Mouse (Mus musculus): ENCODE measurements around the gene Gm10024. TPM values are rescaled to one million over a fixed set of nuclear protein-coding genes. Genes with fewer than 3 reads are reported as not detected.
"Not testable (repeated sequence)": the region's sequence is repeated elsewhere in the genome, so short reads cannot be mapped to it uniquely, and the experiment has no call there.

The Gm10024 gene
- polyA plus RNA-seq, 1 experiment from 2014 or later = not detected

DNA sequence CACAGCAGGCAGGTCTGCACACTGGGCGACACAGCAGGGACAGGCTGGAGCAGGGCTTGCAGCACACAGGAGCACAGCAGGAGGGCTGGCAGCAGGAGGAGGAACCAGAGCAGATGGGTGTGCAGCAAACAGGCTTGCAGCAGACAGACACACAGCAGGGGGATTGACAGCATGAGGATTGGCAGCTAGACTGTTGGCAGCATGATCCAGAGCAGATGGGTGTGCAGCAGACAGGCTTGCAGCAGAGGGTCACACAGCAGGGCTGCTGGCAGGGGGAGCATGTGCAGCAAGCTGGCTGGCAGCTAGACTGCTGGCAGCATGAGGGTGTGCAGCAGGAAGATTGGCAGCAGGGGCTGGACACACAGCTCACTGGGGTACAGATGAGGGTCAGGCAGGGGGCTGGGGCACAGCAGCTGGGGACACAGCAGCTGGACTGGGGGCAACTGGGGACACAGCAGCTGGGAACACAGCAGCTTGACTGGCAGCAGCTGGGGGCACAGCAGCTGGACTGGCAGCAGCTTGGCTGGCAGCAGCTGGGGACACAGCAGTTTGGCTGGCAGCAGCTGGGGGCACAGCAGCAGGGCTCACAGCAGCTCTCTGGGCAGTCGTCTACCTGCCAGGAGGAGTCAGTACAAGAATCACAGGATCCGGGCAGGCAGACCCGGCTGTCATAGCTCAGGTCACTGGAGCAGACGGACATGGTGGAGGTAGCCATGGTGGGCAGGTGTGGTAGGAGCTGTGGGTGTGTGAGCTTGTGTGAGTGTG, 30.8 kb downstream of the Gm10024 start, which contains the start of gene Gm18596:
TSS of gene Gm18596 (minus strand) at position 715 of the 765 bp plus-strand sequence.
- H3K27me3 ChIP-seq (ENCODE audit: control insufficient read depth, insufficient read depth, low read length); ATAC-seq (ENCODE audit: insufficient number of reproducible peaks, low FRiP score, low TSS enrichment, low read depth); H3K36me3 ChIP-seq (ENCODE audit: control insufficient read depth, insufficient read depth, low read length); H3K9me3 ChIP-seq (ENCODE audit: control insufficient read depth, low read length); H3K4me3 ChIP-seq (ENCODE audit: low read depth, low read length); H3K4me2 ChIP-seq (ENCODE audit: low read depth, severe bottlenecking); H3K9ac ChIP-seq (ENCODE audit: low read length): not testable (repeated sequence)
- Histone ChIP-seq H3K27ac (replicated peaks; ENCODE audit: low read depth, low read length) (peak within 1 kb of the TSS; percentile 26; the same call in 1 of the 2 replicates), H3K4me1 (ENCODE audit: control insufficient read depth, insufficient read depth, low read length) (peaks cover 15% of the 10 kb centered on the region)
- DNase-seq (ENCODE audit: low spot score) = peak; percentile 30
- 43% methylated on average over 4 of the region's 5 CpGs for WGBS

DNA sequence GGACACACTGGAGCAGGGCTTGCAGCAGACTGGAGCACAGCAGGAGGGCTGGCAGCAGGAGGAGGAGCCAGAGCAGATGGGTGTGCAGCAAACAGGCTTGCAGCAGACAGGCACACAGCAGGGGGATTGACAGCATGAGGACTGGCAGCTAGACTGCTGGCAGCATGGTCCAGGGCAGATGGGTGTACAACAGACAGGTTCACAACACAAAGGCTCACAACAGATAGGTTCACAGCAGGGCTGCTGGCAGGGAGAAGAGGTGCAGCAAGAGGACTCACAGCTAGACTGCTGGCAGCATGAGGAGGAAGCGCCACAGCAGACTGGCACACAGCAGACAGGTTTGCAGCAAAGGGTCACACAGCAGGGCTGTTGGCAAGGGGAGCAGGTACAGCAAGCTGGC, 39.4 kb downstream of the Gm10024 start:
- H3K9me3 ChIP-seq (ENCODE audit: control insufficient read depth, low read length); H3K4me2 ChIP-seq (ENCODE audit: low read depth, severe bottlenecking); H3K27ac ChIP-seq (replicated peaks; ENCODE audit: low read depth, low read length); ATAC-seq (ENCODE audit: insufficient number of reproducible peaks, low FRiP score, low TSS enrichment, low read depth); DNase-seq (ENCODE audit: low spot score); H3K9ac ChIP-seq (ENCODE audit: low read length); H3K4me1 ChIP-seq (ENCODE audit: control insufficient read depth, insufficient read depth, low read length); H3K36me3 ChIP-seq (ENCODE audit: control insufficient read depth, insufficient read depth, low read length); H3K27me3 ChIP-seq (ENCODE audit: control insufficient read depth, insufficient read depth, low read length); H3K4me3 ChIP-seq (ENCODE audit: low read depth, low read length): not testable (repeated sequence)
- 67% methylated on average over 1 of the region's 1 CpGs for WGBS

DNA sequence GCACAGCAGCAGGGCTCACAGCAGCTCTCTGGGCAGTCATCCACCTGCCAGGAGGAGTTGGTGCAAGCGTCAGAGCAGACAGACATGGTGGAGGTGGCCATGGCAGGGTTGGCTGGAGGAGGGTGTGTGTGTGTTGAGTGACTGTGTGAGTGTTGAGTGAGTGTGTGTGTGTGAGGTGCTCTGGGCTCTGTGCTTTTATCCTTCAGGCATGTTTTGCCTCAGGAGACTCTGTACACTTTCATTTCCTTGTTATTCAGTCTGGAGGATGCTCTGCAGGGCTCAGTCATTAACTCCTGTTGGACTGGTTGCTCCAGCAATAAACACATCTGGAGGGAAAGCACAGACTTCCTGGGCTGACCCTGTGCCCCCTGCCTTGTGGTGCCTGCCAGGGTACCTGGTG, 40.0 kb downstream of the Gm10024 start, which contains the start of gene Gm9736:
TSS of gene Gm9736 (minus strand) at position 101 of the 400 bp plus-strand sequence.
- not testable (repeated sequence) for H3K27ac ChIP-seq (replicated peaks; ENCODE audit: low read depth, low read length); H3K4me2 ChIP-seq (ENCODE audit: low read depth, severe bottlenecking); H3K9ac ChIP-seq (ENCODE audit: low read length); ATAC-seq (ENCODE audit: insufficient number of reproducible peaks, low FRiP score, low TSS enrichment, low read depth); H3K9me3 ChIP-seq (ENCODE audit: control insufficient read depth, low read length); DNase-seq (ENCODE audit: low spot score); H3K36me3 ChIP-seq (ENCODE audit: control insufficient read depth, insufficient read depth, low read length); H3K4me1 ChIP-seq (ENCODE audit: control insufficient read depth, insufficient read depth, low read length); H3K27me3 ChIP-seq (ENCODE audit: control insufficient read depth, insufficient read depth, low read length); H3K4me3 ChIP-seq (ENCODE audit: low read depth, low read length)
- 70% methylated on average over 1 of the region's 1 CpGs for WGBS

DNA sequence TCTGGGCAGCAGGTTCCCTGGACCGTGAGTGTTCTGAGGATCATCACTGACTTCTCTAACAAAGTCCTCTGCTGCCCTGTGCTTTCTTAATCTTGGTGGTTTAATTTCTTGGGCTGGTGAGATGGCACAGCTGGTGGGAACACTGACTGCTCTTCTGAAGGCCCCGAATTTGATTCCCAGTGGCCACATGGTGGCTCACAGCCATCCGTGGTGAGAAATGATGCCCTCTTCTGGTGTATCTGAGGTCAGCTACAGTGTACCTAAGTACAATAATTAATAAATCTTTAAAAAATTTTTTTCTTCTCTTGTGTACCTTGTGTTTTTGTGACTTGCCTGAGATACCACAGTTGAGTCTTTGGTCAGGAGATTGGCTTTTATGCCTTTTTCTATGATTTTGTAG, 41.1 kb downstream of the Gm10024 start:
- not testable (repeated sequence) for DNase-seq (ENCODE audit: low spot score); H3K9me3 ChIP-seq (ENCODE audit: control insufficient read depth, low read length); H3K4me2 ChIP-seq (ENCODE audit: low read depth, severe bottlenecking); H3K36me3 ChIP-seq (ENCODE audit: control insufficient read depth, insufficient read depth, low read length); H3K4me1 ChIP-seq (ENCODE audit: control insufficient read depth, insufficient read depth, low read length); H3K4me3 ChIP-seq (ENCODE audit: low read depth, low read length); ATAC-seq (ENCODE audit: insufficient number of reproducible peaks, low FRiP score, low TSS enrichment, low read depth); H3K9ac ChIP-seq (ENCODE audit: low read length); H3K27ac ChIP-seq (replicated peaks; ENCODE audit: low read depth, low read length); H3K27me3 ChIP-seq (ENCODE audit: control insufficient read depth, insufficient read depth, low read length)
- 68% methylated on average over 3 of the region's 3 CpGs for WGBS

DNA sequence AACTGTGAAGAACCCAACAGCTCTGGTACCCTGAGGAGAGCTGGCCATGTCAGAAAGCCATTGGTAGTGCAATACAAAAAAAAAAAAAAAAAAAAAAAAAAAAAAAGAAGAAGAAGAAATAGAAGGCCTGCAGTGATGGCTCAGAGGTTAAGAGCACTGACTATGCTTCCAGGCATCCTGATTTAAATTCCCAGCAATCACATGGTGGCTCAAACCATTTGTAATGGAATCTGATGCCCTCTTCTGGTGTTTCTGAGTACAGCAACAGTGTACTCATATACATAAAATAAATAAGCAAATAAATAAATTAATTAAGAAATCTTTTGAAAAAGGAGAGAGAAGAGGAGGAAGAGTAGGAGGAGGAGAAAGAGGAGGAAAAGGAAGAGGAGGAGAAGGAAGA, 42.2 kb downstream of the Gm10024 start:
- no peaks in the 10 kb centered on the region for H3K27me3 ChIP-seq (ENCODE audit: control insufficient read depth, insufficient read depth, low read length)
- no peak overlapping the region for H3K27ac ChIP-seq (replicated peaks; ENCODE audit: low read depth, low read length)
- H3K36me3 ChIP-seq (ENCODE audit: control insufficient read depth, insufficient read depth, low read length) = no peaks in the 10 kb centered on the region
- ATAC-seq (ENCODE audit: insufficient number of reproducible peaks, low FRiP score, low TSS enrichment, low read depth) = no peak
- H3K4me1 ChIP-seq (ENCODE audit: control insufficient read depth, insufficient read depth, low read length) = no peaks in the 10 kb centered on the region
- DNase-seq (ENCODE audit: low spot score) = no peak
- no peak overlapping the region for H3K4me3 ChIP-seq (ENCODE audit: low read depth, low read length)
- no peak overlapping the region for H3K4me2 ChIP-seq (ENCODE audit: low read depth, severe bottlenecking)
- no peaks in the 10 kb centered on the region for H3K9me3 ChIP-seq (ENCODE audit: control insufficient read depth, low read length)
- H3K9ac ChIP-seq (ENCODE audit: low read length) = no peak overlapping the region

DNA sequence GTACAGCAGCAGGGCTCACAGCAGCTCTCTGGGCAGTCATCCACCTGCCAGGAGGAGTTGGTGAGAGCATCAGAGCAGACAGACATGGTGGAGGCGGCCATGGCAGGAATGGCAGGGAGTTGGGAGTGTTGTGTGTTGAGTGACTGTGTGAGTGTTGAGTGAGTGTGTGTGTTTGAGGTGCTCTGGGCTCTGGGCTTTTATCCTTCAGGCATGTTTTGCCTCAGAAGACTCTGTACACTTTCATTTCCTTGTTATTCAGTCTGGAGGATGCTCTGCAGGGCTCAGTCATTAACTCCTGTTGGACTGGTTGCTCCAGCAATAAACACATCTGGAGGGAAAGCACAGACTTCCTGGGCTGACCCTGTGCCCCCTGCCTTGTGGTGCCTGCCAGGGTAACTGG, 48.3 kb downstream of the Gm10024 start, which contains the start of gene Gm3233:
TSS of gene Gm3233 (minus strand) at position 101 of the 400 bp plus-strand sequence.
- H3K4me1 ChIP-seq (ENCODE audit: control insufficient read depth, insufficient read depth, low read length); ATAC-seq (ENCODE audit: insufficient number of reproducible peaks, low FRiP score, low TSS enrichment, low read depth); H3K9ac ChIP-seq (ENCODE audit: low read length); H3K27me3 ChIP-seq (ENCODE audit: control insufficient read depth, insufficient read depth, low read length); H3K9me3 ChIP-seq (ENCODE audit: control insufficient read depth, low read length); H3K4me3 ChIP-seq (ENCODE audit: low read depth, low read length); H3K27ac ChIP-seq (replicated peaks; ENCODE audit: low read depth, low read length); DNase-seq (ENCODE audit: low spot score); H3K36me3 ChIP-seq (ENCODE audit: control insufficient read depth, insufficient read depth, low read length); H3K4me2 ChIP-seq (ENCODE audit: low read depth, severe bottlenecking): not testable (repeated sequence)
- no CpG with 5 or more reads among the region's 1 CpGs for WGBS

Other genes with a start within 250 kb of the Gm10024 start
- gene Fam207a, start 195.7 kb upstream of the Gm10024 start, polyA plus RNA-seq (2014; fragmentation: Nextera tagmentation; extraction: Ambion mirVana) = 43.4 and 43.8 TPM in 2 replicates
- gene Itgb2, start 181.2 kb upstream of the Gm10024 start, polyA plus RNA-seq (2014; fragmentation: Nextera tagmentation; extraction: Ambion mirVana) = 0.64 and 0.68 TPM in 2 replicates
- 75.5 and 84.6 TPM in 2 replicates for gene Pttg1ip, start 129.7 kb upstream of the Gm10024 start, polyA plus RNA-seq (2014; fragmentation: Nextera tagmentation; extraction: Ambion mirVana)
- gene Sumo3, start 105.4 kb upstream of the Gm10024 start, polyA plus RNA-seq (2014; fragmentation: Nextera tagmentation; extraction: Ambion mirVana) = 340 and 351 TPM in 2 replicates
- 2.3 TPM in 1 of 2 replicates, not detected in the other for gene Gm49325, start 105.3 kb upstream of the Gm10024 start, polyA plus RNA-seq (2014; fragmentation: Nextera tagmentation; extraction: Ambion mirVana)
- 52.3 and 52.6 TPM in 2 replicates for gene Ube2g2, start 89.2 kb upstream of the Gm10024 start, polyA plus RNA-seq (2014; fragmentation: Nextera tagmentation; extraction: Ambion mirVana)
- gene Tspear, start 24.9 kb upstream of the Gm10024 start, polyA plus RNA-seq (2014; fragmentation: Nextera tagmentation; extraction: Ambion mirVana) = 0.45 and 0.84 TPM in 2 replicates
- not detected in 2 replicates for gene Gm19402, start 20.7 kb upstream of the Gm10024 start, polyA plus RNA-seq (2014; fragmentation: Nextera tagmentation; extraction: Ambion mirVana)
- gene Gm9508, start 14.2 kb upstream of the Gm10024 start, polyA plus RNA-seq (2014; fragmentation: Nextera tagmentation; extraction: Ambion mirVana) = not detected in 2 replicates
- not detected in 2 replicates for gene Gm10272, start 4.8 kb upstream of the Gm10024 start, polyA plus RNA-seq (2014; fragmentation: Nextera tagmentation; extraction: Ambion mirVana)
- not detected in 2 replicates for gene Gm10142, start 4.3 kb downstream of the Gm10024 start, polyA plus RNA-seq (2014; fragmentation: Nextera tagmentation; extraction: Ambion mirVana)
- not detected in 2 replicates for gene Krtap12-1, start 9.1 kb downstream of the Gm10024 start, polyA plus RNA-seq (2014; fragmentation: Nextera tagmentation; extraction: Ambion mirVana)
- gene Gm10100, start 15.0 kb downstream of the Gm10024 start, polyA plus RNA-seq (2014; fragmentation: Nextera tagmentation; extraction: Ambion mirVana) = not detected in 2 replicates
- gene Gm18596, start 31.2 kb downstream of the Gm10024 start, polyA plus RNA-seq (2014; fragmentation: Nextera tagmentation; extraction: Ambion mirVana) = not detected in 2 replicates
- not detected in 2 replicates for gene Gm9736, start 39.9 kb downstream of the Gm10024 start, polyA plus RNA-seq (2014; fragmentation: Nextera tagmentation; extraction: Ambion mirVana)
- gene Gm3233, start 48.2 kb downstream of the Gm10024 start, polyA plus RNA-seq (2014; fragmentation: Nextera tagmentation; extraction: Ambion mirVana) = not detected in 2 replicates
- gene Gm3238, start 59.9 kb downstream of the Gm10024 start, polyA plus RNA-seq (2014; fragmentation: Nextera tagmentation; extraction: Ambion mirVana) = not detected in 2 replicates
- not detected in 2 replicates for gene Gm7138, start 65.5 kb downstream of the Gm10024 start, polyA plus RNA-seq (2014; fragmentation: Nextera tagmentation; extraction: Ambion mirVana)
- gene Gm3250, start 71.1 kb downstream of the Gm10024 start, polyA plus RNA-seq (2014; fragmentation: Nextera tagmentation; extraction: Ambion mirVana) = not detected in 2 replicates
- not detected in 2 replicates for gene Gm7137, start 76.7 kb downstream of the Gm10024 start, polyA plus RNA-seq (2014; fragmentation: Nextera tagmentation; extraction: Ambion mirVana)
- gene Gm9639, start 83.6 kb downstream of the Gm10024 start, polyA plus RNA-seq (2014; fragmentation: Nextera tagmentation; extraction: Ambion mirVana) = not detected in 2 replicates
- gene Gm19668, start 87.7 kb downstream of the Gm10024 start, polyA plus RNA-seq (2014; fragmentation: Nextera tagmentation; extraction: Ambion mirVana) = not detected in 2 replicates
- gene Gm9507, start 100.4 kb downstream of the Gm10024 start, polyA plus RNA-seq (2014; fragmentation: Nextera tagmentation; extraction: Ambion mirVana) = not detected in 2 replicates
- gene Gm2696, start 103.2 kb downstream of the Gm10024 start, polyA plus RNA-seq (2014; fragmentation: Nextera tagmentation; extraction: Ambion mirVana) = not detected in 2 replicates
- gene Krtap10-4, start 115.6 kb downstream of the Gm10024 start, polyA plus RNA-seq (2014; fragmentation: Nextera tagmentation; extraction: Ambion mirVana) = not detected in 2 replicates
- gene Krtap10-10, start 124.5 kb downstream of the Gm10024 start, polyA plus RNA-seq (2014; fragmentation: Nextera tagmentation; extraction: Ambion mirVana) = not detected in 2 replicates
- not detected in 2 replicates for gene Gm36176, start 135.3 kb downstream of the Gm10024 start, polyA plus RNA-seq (2014; fragmentation: Nextera tagmentation; extraction: Ambion mirVana)
- not detected in 2 replicates for gene Gm10318, start 141.4 kb downstream of the Gm10024 start, polyA plus RNA-seq (2014; fragmentation: Nextera tagmentation; extraction: Ambion mirVana)
- not detected in 2 replicates for gene Gm3285, start 150.5 kb downstream of the Gm10024 start, polyA plus RNA-seq (2014; fragmentation: Nextera tagmentation; extraction: Ambion mirVana)
- gene Lrrc3, start 191.1 kb downstream of the Gm10024 start, polyA plus RNA-seq (2014; fragmentation: Nextera tagmentation; extraction: Ambion mirVana) = 1.4 and 1.5 TPM in 2 replicates

Measured in limb, embryonic 11.5 days (tissue).